ENCODE assay signal across 14 mouse cellular contexts in genomic region chr1:127306024-127306771, GRCm38 (mm10).
A peak's percentile ranks its signal among the peaks of the same experiment; 100 is the strongest.
DNase-seq lines count a peak whose midpoint lies in the region; ATAC-seq and TF ChIP-seq lines count a peak whose summit lies in the region.
"Had no signal": no experiment of that assay in that cellular context is flagged by ENCODE, and none has a peak within 500 bp of the region (broad histone marks: within the 10 kb centered on the region; RNA-seq: fewer than 3 reads in every experiment).

No protein-coding gene starts in this region.

- in situ Hi-C loops in CH12.LX (cut with MboI; ENCODE audit: low pct_ligation_motif_present, low pct_unique_long_range_greater_than_20kb, low sequenced_read_pairs): loop anchor here (5.0 to 10.0 kb wide), 2 partner anchors 76 to 101 kb away; partner anchors contain the start of gene Mgat5

- peak; percentile 21 to 25 for DNase-seq in right cerebral cortex, adult 2 months (ENCODE audit: low spot score in 2 of 2)
- no peak for DNase-seq in right cerebral cortex, postnatal 25 days
- no peak for DNase-seq in CH12.LX (ENCODE audit: extremely low read depth)
- no peak for DNase-seq in cerebellum, adult 2 months
- no peak for DNase-seq in layer of hippocampus, postnatal 25 days (ENCODE audit: extremely low spot score in 1 of 2, low spot score in 1 of 2)
- no peak for DNase-seq in urinary bladder, adult 2 months (ENCODE audit: low spot score)
- DNase-seq: cerebellum, postnatal 25 days; left cerebral cortex, postnatal 4 days; lung, adult 18-20 months; right cerebral cortex, postnatal 4 days had no signal

- dilution Hi-C loops in CH12.LX (cut with MboI; ENCODE audit: extremely low pct_ligation_motif_present, extremely low pct_unique_long_range_greater_than_20kb, low sequenced_read_pairs): no loop called here

- H3K36me3 ChIP-seq in CH12.LX (replicated peaks in 1 of 2; ENCODE audit: control insufficient read depth in 1 of 2, insufficient read depth in 1 of 2, low read length in 1 of 2): peaks cover 0 to 22% of the 10 kb centered on the region in 2 experiments

- 83% methylated on average over 20 of the region's 20 CpGs for WGBS in cerebellum, adult 2 months

- no peak overlapping the region for H3K4me3 ChIP-seq in CH12.LX (replicated peaks in 1 of 3; ENCODE audit: low read depth in 2 of 3, low read length in 2 of 3, poor library complexity in 1 of 3)
- no peak overlapping the region for H3K4me3 ChIP-seq in cerebellum, adult 2 months (replicated peaks; ENCODE audit: insufficient read depth, low read depth, low read length)
- H3K4me3 ChIP-seq: midbrain, embryonic 13.5 days had no signal

- no peak for TF ChIP-seq POLR2A in CH12.LX (IDR thresholded peaks at IDR 0.05; ENCODE audit: low read depth, low read length)
- no peak for TF ChIP-seq POLR2A in cerebellum, adult 2 months (IDR thresholded peaks at IDR 0.05; ENCODE audit: borderline replicate concordance, insufficient read depth, low read length)

- no peak overlapping the region for H3K9ac ChIP-seq in CH12.LX (ENCODE audit: insufficient read depth, low read depth)
- H3K9ac ChIP-seq: midbrain, embryonic 13.5 days had no signal

- no peaks in the 10 kb centered on the region for H3K79me2 ChIP-seq in CH12.LX (replicated peaks; ENCODE audit: control insufficient read depth, extremely low read depth, insufficient read depth, poor library complexity, severe bottlenecking)

- H3K27ac ChIP-seq in CH12.LX (ENCODE audit: insufficient read depth, low read depth): no peak overlapping the region
- no peak overlapping the region for H3K27ac ChIP-seq in cerebellum, adult 2 months (ENCODE audit: insufficient read depth, low read length)
- H3K27ac ChIP-seq: midbrain, embryonic 13.5 days had no signal

- H3K27me3 ChIP-seq in CH12.LX (replicated peaks): no peaks in the 10 kb centered on the region
- no peaks in the 10 kb centered on the region for H3K27me3 ChIP-seq in cerebellum, adult 2 months (ENCODE audit: control insufficient read depth, insufficient read depth, low read length)
- H3K27me3 ChIP-seq: midbrain, embryonic 13.5 days had no signal

- H3K9me3 ChIP-seq in CH12.LX (replicated peaks; ENCODE audit: low read length): no peaks in the 10 kb centered on the region
- H3K9me3 ChIP-seq: midbrain, embryonic 13.5 days had no signal

- no peak for TF ChIP-seq RAD21 in CH12.LX (IDR thresholded peaks at IDR 0.05; ENCODE audit: low read depth, low read length)

- ATAC-seq in common myeloid progenitor, adult 5-6 weeks (replicated peaks; ENCODE audit: low read depth, poor library complexity, severe bottlenecking): peak; percentile 14
- ATAC-seq in neutrophil, adult 5-6 weeks (ENCODE audit: extremely low read depth, insufficient number of reproducible peaks, low FRiP score, poor library complexity, severe bottlenecking): 0 out of 2 replicates have a peak, but pooled peaks have one; percentile 24
- ATAC-seq: hindbrain, embryonic 16.5 days; midbrain, embryonic 13.5 days had no signal

- peak overlapping the region; percentile 85 for H3K4me2 ChIP-seq in CH12.LX (ENCODE audit: insufficient read depth, low read depth, poor library complexity, severe bottlenecking)
- H3K4me2 ChIP-seq: midbrain, embryonic 13.5 days had no signal

- no peak for TF ChIP-seq EP300 in CH12.LX (IDR thresholded peaks at IDR 0.05; ENCODE audit: low read length)

- no peak for TF ChIP-seq CTCF in CH12.LX (conservative IDR thresholded peaks at IDR 0.05 in 1 of 2, IDR thresholded peaks at IDR 0.05 in 1 of 2; ENCODE audit: low read depth in 2 of 2, low read length in 2 of 2)
- TF ChIP-seq CTCF in cerebellum, adult 2 months (IDR thresholded peaks at IDR 0.05; ENCODE audit: borderline replicate concordance, insufficient read depth, low read depth, low read length): no peak

- peaks cover 8 to 63% of the 10 kb centered on the region in 2 experiments for H3K4me1 ChIP-seq in CH12.LX (ENCODE audit: control insufficient read depth in 1 of 2, insufficient read depth in 2 of 2)
- H3K4me1 ChIP-seq in cerebellum, adult 2 months (ENCODE audit: control insufficient read depth, insufficient read depth, low read length): peaks cover 4% of the 10 kb centered on the region; the same call in 1 of the 2 replicates
- H3K4me1 ChIP-seq: midbrain, embryonic 13.5 days had no signal

TF ChIP-seq in CH12.LX, 34 proteins besides CTCF, POLR2A, EP300 and RAD21:
- TF ChIP-seq CHD2 (IDR thresholded peaks at IDR 0.05; ENCODE audit: low read length) (no peak), MYC (IDR thresholded peaks at IDR 0.05; ENCODE audit: low read depth, low read length) (no peak), MAFK (IDR thresholded peaks at IDR 0.05; ENCODE audit: insufficient replicate concordance, low read length) (peak; percentile 98), UBTF (IDR thresholded peaks at IDR 0.05; ENCODE audit: low read depth, low read length) (no peak), ZNF384 (IDR thresholded peaks at IDR 0.05; ENCODE audit: low read depth, low read length) (peak; percentile 16; the same call in 1 of the 2 replicates), ZC3H11A (IDR thresholded peaks at IDR 0.05; ENCODE audit: low read depth, low read length) (no peak), MAX (IDR thresholded peaks at IDR 0.05; ENCODE audit: low read length) (no peak), USF2 (conservative IDR thresholded peaks at IDR 0.05; ENCODE audit: low read depth, low read length) (no peak)

Comparison
In these comparisons a context has a peak if more than half of its experiments do, and no peak if none do; other contexts are left out.
1. DNase-seq: peak in right cerebral cortex, adult 2 months (2 of 2); none in right cerebral cortex, postnatal 25 days (single experiment), CH12.LX (single experiment), cerebellum, adult 2 months (0 of 2), layer of hippocampus, postnatal 25 days (0 of 2) and urinary bladder, adult 2 months (single experiment).